In genomic region chr6:113172568-113172967, GRCm38 (mm10) we compare ENCODE assay signal across 9 mouse cellular contexts. TPM values are rescaled to one million over a fixed set of nuclear protein-coding genes. Genes with fewer than 3 reads are reported as not detected.
DNase-seq lines count a peak whose midpoint lies in the region; ATAC-seq and TF ChIP-seq lines count a peak whose summit lies in the region.
"Had no signal": no experiment of that assay in that cellular context is flagged by ENCODE, and none has a peak within 500 bp of the region (broad histone marks: within the 10 kb centered on the region; RNA-seq: fewer than 3 reads in every experiment).

No protein-coding gene starts in this region.

- ATAC-seq in hindbrain, embryonic 11.5 days (ENCODE audit: low FRiP score): peak; percentile 27; the same call in 1 of the 2 replicates
- no peak for ATAC-seq in hindbrain, embryonic 16.5 days
- no peak for ATAC-seq in lung, embryonic 14.5 days (ENCODE audit: insufficient read depth)

- no peak overlapping the region for H3K9ac ChIP-seq in hindbrain, embryonic 11.5 days (ENCODE audit: low read depth, low read length)
- no peak overlapping the region for H3K9ac ChIP-seq in hindbrain, embryonic 16.5 days (ENCODE audit: low read depth, low read length)
- no peak overlapping the region for H3K9ac ChIP-seq in lung, embryonic 14.5 days
- H3K9ac ChIP-seq: limb, embryonic 13.5 days had no signal

- TF ChIP-seq POLR2A in embryonic fibroblast, embryonic 13.5 days (IDR thresholded peaks at IDR 0.05; ENCODE audit: low read depth, low read length): no peak

- H3K4me1 ChIP-seq in hindbrain, embryonic 11.5 days (replicated peaks; ENCODE audit: control insufficient read depth, insufficient read depth, low read length): no peaks in the 10 kb centered on the region; the same call in 1 of the 2 replicates
- no peaks in the 10 kb centered on the region for H3K4me1 ChIP-seq in hindbrain, embryonic 16.5 days (ENCODE audit: control insufficient read depth, insufficient read depth, low read depth, low read length)
- peaks cover under 1% of the 10 kb centered on the region for H3K4me1 ChIP-seq in embryonic fibroblast, embryonic 13.5 days (ENCODE audit: control insufficient read depth, insufficient read depth, low read length)
- H3K4me1 ChIP-seq in lung, embryonic 14.5 days (ENCODE audit: insufficient read depth): no peaks in the 10 kb centered on the region

- H3K4me2 ChIP-seq in hindbrain, embryonic 11.5 days (replicated peaks; ENCODE audit: low read depth, low read length): no peak overlapping the region
- no peak overlapping the region for H3K4me2 ChIP-seq in hindbrain, embryonic 16.5 days (ENCODE audit: low read length)
- no peak overlapping the region for H3K4me2 ChIP-seq in lung, embryonic 14.5 days
- H3K4me2 ChIP-seq: limb, embryonic 13.5 days had no signal

- DNase-seq in hindbrain, embryonic 11.5 days (ENCODE audit: low spot score): peak; percentile 79
- DNase-seq in CD8-positive naive resting alpha-beta T cell, adult 2 months (ENCODE audit: low read depth in 2 of 2, low spot score in 2 of 2): peak; percentile 49 to 59
- DNase-seq in brain, adult 2 months (ENCODE audit: low read depth, low spot score): peak; percentile 80
- peak; percentile 76 for DNase-seq in induced T-regulatory cell, adult 2 months (ENCODE audit: low read depth)
- DNase-seq in lung, embryonic 14.5 days: peak; percentile 71
- peak; percentile 43 to 77 for DNase-seq in spleen, adult 18-20 months

- H3K27me3 ChIP-seq in hindbrain, embryonic 11.5 days (ENCODE audit: control insufficient read depth, insufficient read depth, low read length): no peaks in the 10 kb centered on the region
- H3K27me3 ChIP-seq in hindbrain, embryonic 16.5 days (replicated peaks; ENCODE audit: control insufficient read depth, insufficient read depth, low read length): no peaks in the 10 kb centered on the region
- no peaks in the 10 kb centered on the region for H3K27me3 ChIP-seq in lung, embryonic 14.5 days (ENCODE audit: insufficient read depth, low read length)
- H3K27me3 ChIP-seq: limb, embryonic 13.5 days had no signal

- no peaks in the 10 kb centered on the region for H3K9me3 ChIP-seq in hindbrain, embryonic 11.5 days (ENCODE audit: control insufficient read depth, low read length)
- no peaks in the 10 kb centered on the region for H3K9me3 ChIP-seq in hindbrain, embryonic 16.5 days (ENCODE audit: control insufficient read depth, low read length)
- H3K9me3 ChIP-seq in lung, embryonic 14.5 days (ENCODE audit: low read depth, low read length): no peaks in the 10 kb centered on the region

- WGBS in hindbrain, embryonic 11.5 days: 45% methylated on average over 1 of the region's 1 CpGs
- 62% methylated on average over 1 of the region's 1 CpGs for WGBS in hindbrain, embryonic 16.5 days
- WGBS in lung, embryonic 14.5 days: 55% methylated on average over 1 of the region's 1 CpGs

- peak; percentile 22; the same call in 1 of the 2 replicates for TF ChIP-seq CTCF in embryonic fibroblast, embryonic 13.5 days (IDR thresholded peaks at IDR 0.05; ENCODE audit: borderline replicate concordance, insufficient read depth, low read length)
- TF ChIP-seq CTCF in lung, embryonic 14.5 days (IDR thresholded peaks at IDR 0.05; ENCODE audit: low read depth): peak; percentile 80

- no peak overlapping the region for H3K27ac ChIP-seq in hindbrain, embryonic 11.5 days (ENCODE audit: low read depth, low read length)
- no peak overlapping the region for H3K27ac ChIP-seq in hindbrain, embryonic 16.5 days (ENCODE audit: low read depth, low read length)
- no peak overlapping the region for H3K27ac ChIP-seq in embryonic fibroblast, embryonic 13.5 days (ENCODE audit: insufficient read depth, low read length)
- no peak overlapping the region for H3K27ac ChIP-seq in lung, embryonic 14.5 days (ENCODE audit: low read depth)
- H3K27ac ChIP-seq: limb, embryonic 13.5 days had no signal

- no peak overlapping the region for H3K4me3 ChIP-seq in hindbrain, embryonic 11.5 days (ENCODE audit: low read depth, low read length)
- H3K4me3 ChIP-seq in hindbrain, embryonic 16.5 days (ENCODE audit: low read length): no peak overlapping the region
- H3K4me3 ChIP-seq in embryonic fibroblast, embryonic 13.5 days (ENCODE audit: insufficient read depth, low read length): no peak overlapping the region
- no peak overlapping the region for H3K4me3 ChIP-seq in lung, embryonic 14.5 days (ENCODE audit: low read depth, low read length)
- H3K4me3 ChIP-seq: limb, embryonic 13.5 days had no signal

- H3K36me3 ChIP-seq in hindbrain, embryonic 11.5 days (ENCODE audit: control insufficient read depth, insufficient read depth, low read length): no peaks in the 10 kb centered on the region
- peaks cover 25% of the 10 kb centered on the region for H3K36me3 ChIP-seq in hindbrain, embryonic 16.5 days (ENCODE audit: control insufficient read depth, insufficient read depth, low read length)
- no peaks in the 10 kb centered on the region for H3K36me3 ChIP-seq in lung, embryonic 14.5 days (ENCODE audit: insufficient read depth)
- H3K36me3 ChIP-seq: limb, embryonic 13.5 days had no signal

RNA-seq across cellular contexts. Expression of gene Lhfpl4, which starts 22.6 kb away (rescaled TPM):
- 7.0 and 7.9 TPM in 2 replicates for polyA plus RNA-seq in hindbrain, embryonic 11.5 days (2014; fragmentation: Nextera tagmentation; extraction: Ambion mirVana)
- 56.7 and 63.6 TPM in 2 replicates for polyA plus RNA-seq in hindbrain, embryonic 16.5 days (2015; fragmentation: Nextera tagmentation; extraction: Ambion mirVana)
- 0.22 and 0.39 TPM in 2 replicates for polyA plus RNA-seq in embryonic fibroblast, embryonic 13.5 days (2011; ENCODE audit: insufficient read length, low read depth, missing spikeins)
- 0.61 and 0.80 TPM in 2 replicates for polyA plus RNA-seq in lung, embryonic 14.5 days (2014; fragmentation: Nextera tagmentation; extraction: Ambion mirVana)
